Mouse (Mus musculus): Measurements from ENCODE around the gene Serpina3a. TPM values are rescaled to one million over a fixed set of nuclear protein-coding genes. Genes with fewer than 3 reads are reported as not detected.

The Serpina3a gene
- polyA plus RNA-seq, 1 experiment from 2014 or later: not detected

DNA sequence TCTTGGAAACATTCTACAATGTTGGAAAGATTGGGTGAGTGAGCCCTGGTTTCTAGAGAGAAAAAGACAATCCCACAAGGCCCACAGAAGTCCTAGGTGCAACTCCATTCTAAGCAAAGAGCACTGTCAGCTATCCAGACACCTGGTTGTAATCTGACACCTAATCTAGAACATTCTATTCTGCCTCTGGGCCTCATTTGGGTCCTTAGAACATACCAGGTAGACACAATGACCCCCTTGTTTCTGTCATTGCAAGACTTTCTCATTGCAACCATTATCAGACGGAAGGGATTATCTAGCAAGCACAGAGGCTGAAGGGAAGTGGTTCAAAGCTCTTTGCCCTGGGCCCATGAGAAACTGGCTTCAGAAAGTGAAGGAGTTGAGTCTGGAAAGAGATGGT is 21.2 kb upstream of the Serpina3a start:
- WGBS: 83% methylated on average over 1 of the region's 1 CpGs
- Histone ChIP-seq H3K9me3 (ENCODE audit: control insufficient read depth, low read length) (no peaks in the 10 kb centered on the region), H3K27ac (replicated peaks; ENCODE audit: low read depth, low read length) (no peak overlapping the region), H3K4me2 (ENCODE audit: low read length) (no peak overlapping the region), H3K9ac (replicated peaks; ENCODE audit: low read length) (no peak overlapping the region), H3K4me3 (replicated peaks; ENCODE audit: low read depth, low read length) (no peak overlapping the region), H3K4me1 (ENCODE audit: control insufficient read depth, insufficient read depth, low read length) (no peaks in the 10 kb centered on the region), H3K36me3 (ENCODE audit: control insufficient read depth, insufficient read depth, low read length) (no peaks in the 10 kb centered on the region), H3K27me3 (ENCODE audit: control insufficient read depth, insufficient read depth, low read length) (no peaks in the 10 kb centered on the region)
- DNase-seq (no peak), ATAC-seq (ENCODE audit: low FRiP score, low TSS enrichment) (no peak)

- Histone ChIP-seq H3K36me3 (ENCODE audit: control insufficient read depth, insufficient read depth, low read length) (no peaks in the 10 kb centered on the region), H3K4me1 (ENCODE audit: control insufficient read depth, insufficient read depth, low read length) (no peaks in the 10 kb centered on the region), H3K4me2 (ENCODE audit: low read length) (no peak within 1 kb of the TSS), H3K4me3 (replicated peaks; ENCODE audit: low read depth, low read length) (no peak within 1 kb of the TSS), H3K27ac (replicated peaks; ENCODE audit: low read depth, low read length) (no peak within 1 kb of the TSS), H3K27me3 (ENCODE audit: control insufficient read depth, insufficient read depth, low read length) (no peaks in the 10 kb centered on the region), H3K9me3 (ENCODE audit: control insufficient read depth, low read length) (no peaks in the 10 kb centered on the region), H3K9ac (replicated peaks; ENCODE audit: low read length) (no peak within 1 kb of the TSS)
- no peak for DNase-seq
- no peak for ATAC-seq (ENCODE audit: low FRiP score, low TSS enrichment)
- WGBS: 92% methylated on average over 6 of the region's 6 CpGs
These were observed 11.8 kb upstream of the Serpina3a start, which contains the start of gene Serpina5 for GRCm38 (mm10) chr12:104100768-104101167. TSS of gene Serpina5 (plus strand) at chr12:104101113.

DNA sequence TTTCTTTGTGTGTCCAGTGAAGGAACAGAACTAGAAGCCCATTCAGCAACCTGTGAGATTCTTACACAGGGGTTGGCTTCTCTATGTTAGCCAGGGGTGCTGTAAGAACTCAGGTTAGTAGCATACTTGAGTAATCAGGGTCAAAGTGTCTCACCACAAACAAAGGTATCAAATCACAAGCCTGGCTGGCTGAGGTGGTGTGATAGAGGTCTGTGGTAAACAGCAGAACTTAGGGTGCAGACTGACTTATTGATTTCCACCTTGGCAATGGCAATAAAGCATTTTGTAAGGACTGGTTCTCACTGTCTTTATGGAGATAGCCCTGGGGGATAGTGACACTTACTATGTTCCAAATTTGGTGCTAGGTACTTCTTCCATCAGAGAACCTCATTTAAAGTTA is 6.7 kb upstream of the Serpina3a start:
- Histone ChIP-seq H3K27me3 (ENCODE audit: control insufficient read depth, insufficient read depth, low read length) (no peaks in the 10 kb centered on the region), H3K4me2 (ENCODE audit: low read length) (no peak overlapping the region), H3K9me3 (ENCODE audit: control insufficient read depth, low read length) (no peaks in the 10 kb centered on the region), H3K4me3 (replicated peaks; ENCODE audit: low read depth, low read length) (no peak overlapping the region), H3K4me1 (ENCODE audit: control insufficient read depth, insufficient read depth, low read length) (no peaks in the 10 kb centered on the region), H3K36me3 (ENCODE audit: control insufficient read depth, insufficient read depth, low read length) (no peaks in the 10 kb centered on the region), H3K27ac (replicated peaks; ENCODE audit: low read depth, low read length) (no peak overlapping the region), H3K9ac (replicated peaks; ENCODE audit: low read length) (no peak overlapping the region)
- ATAC-seq (ENCODE audit: low FRiP score, low TSS enrichment): no peak
- no peak for DNase-seq

GRCm38 (mm10) chr12:104106919-104107318 is 5.6 kb upstream of the Serpina3a start:
- no peaks in the 10 kb centered on the region for H3K27me3 ChIP-seq (ENCODE audit: control insufficient read depth, insufficient read depth, low read length)
- DNase-seq (no peak), ATAC-seq (ENCODE audit: low FRiP score, low TSS enrichment) (no peak)
- no peak overlapping the region for H3K27ac ChIP-seq (replicated peaks; ENCODE audit: low read depth, low read length)
- no peaks in the 10 kb centered on the region for H3K4me1 ChIP-seq (ENCODE audit: control insufficient read depth, insufficient read depth, low read length)
- no peak overlapping the region for H3K9ac ChIP-seq (replicated peaks; ENCODE audit: low read length)
- H3K4me2 ChIP-seq (ENCODE audit: low read length): no peak overlapping the region
- H3K9me3 ChIP-seq (ENCODE audit: control insufficient read depth, low read length): no peaks in the 10 kb centered on the region
- no peaks in the 10 kb centered on the region for H3K36me3 ChIP-seq (ENCODE audit: control insufficient read depth, insufficient read depth, low read length)
- H3K4me3 ChIP-seq (replicated peaks; ENCODE audit: low read depth, low read length): no peak overlapping the region

- H3K4me1 ChIP-seq (ENCODE audit: control insufficient read depth, insufficient read depth, low read length): no peaks in the 10 kb centered on the region
- no peaks in the 10 kb centered on the region for H3K27me3 ChIP-seq (ENCODE audit: control insufficient read depth, insufficient read depth, low read length)
- no peaks in the 10 kb centered on the region for H3K9me3 ChIP-seq (ENCODE audit: control insufficient read depth, low read length)
- no peak for ATAC-seq (ENCODE audit: low FRiP score, low TSS enrichment)
- no peak overlapping the region for H3K4me2 ChIP-seq (ENCODE audit: low read length)
- no peak overlapping the region for H3K9ac ChIP-seq (replicated peaks; ENCODE audit: low read length)
- no peak overlapping the region for H3K4me3 ChIP-seq (replicated peaks; ENCODE audit: low read depth, low read length)
- WGBS: 81% methylated on average over 2 of the region's 2 CpGs
- H3K36me3 ChIP-seq (ENCODE audit: control insufficient read depth, insufficient read depth, low read length): no peaks in the 10 kb centered on the region
- no peak for DNase-seq
- no peak overlapping the region for H3K27ac ChIP-seq (replicated peaks; ENCODE audit: low read depth, low read length)
These were observed 4.0 kb upstream of the Serpina3a start for GRCm38 (mm10) chr12:104108507-104108906.

GRCm38 (mm10) chr12:104114921-104115579 is 2.5 kb downstream of the Serpina3a start:
- Histone ChIP-seq H3K9me3 (ENCODE audit: control insufficient read depth, low read length) (no peaks in the 10 kb centered on the region), H3K4me3 (replicated peaks; ENCODE audit: low read depth, low read length) (no peak overlapping the region), H3K27me3 (ENCODE audit: control insufficient read depth, insufficient read depth, low read length) (no peaks in the 10 kb centered on the region), H3K36me3 (ENCODE audit: control insufficient read depth, insufficient read depth, low read length) (no peaks in the 10 kb centered on the region), H3K27ac (replicated peaks; ENCODE audit: low read depth, low read length) (no peak overlapping the region), H3K9ac (replicated peaks; ENCODE audit: low read length) (no peak overlapping the region), H3K4me2 (ENCODE audit: low read length) (no peak overlapping the region), H3K4me1 (ENCODE audit: control insufficient read depth, insufficient read depth, low read length) (no peaks in the 10 kb centered on the region)
- ATAC-seq (ENCODE audit: low FRiP score, low TSS enrichment) (no peak), DNase-seq (peak; percentile 1)
- WGBS: 65% methylated on average over 3 of the region's 3 CpGs

DNA sequence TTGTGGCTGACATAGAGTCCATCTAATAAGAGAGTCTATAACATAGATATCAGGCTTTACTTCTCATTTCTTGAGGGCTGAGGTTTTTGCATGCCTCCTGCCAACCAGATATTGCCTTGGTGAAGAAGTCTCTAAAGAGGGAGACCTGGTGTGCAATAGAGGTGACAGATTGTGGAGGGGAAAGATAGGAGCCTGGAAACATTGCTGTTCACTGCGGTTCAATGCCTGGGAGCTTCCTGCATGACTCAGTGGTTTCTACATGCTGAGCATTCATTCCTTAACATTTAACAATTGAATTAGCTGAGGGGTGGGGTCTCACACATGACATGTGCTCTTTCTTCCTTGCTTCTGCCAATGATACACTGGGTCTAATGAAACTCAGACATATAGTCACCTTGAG is 10.6 kb downstream of the Serpina3a start:
- 83% methylated on average over 1 of the region's 1 CpGs for WGBS
- H3K27me3 ChIP-seq (ENCODE audit: control insufficient read depth, insufficient read depth, low read length): no peaks in the 10 kb centered on the region
- no peak overlapping the region for H3K4me3 ChIP-seq (replicated peaks; ENCODE audit: low read depth, low read length)
- ATAC-seq (ENCODE audit: low FRiP score, low TSS enrichment) (no peak), DNase-seq (no peak)
- no peak overlapping the region for H3K9ac ChIP-seq (replicated peaks; ENCODE audit: low read length)
- H3K36me3 ChIP-seq (ENCODE audit: control insufficient read depth, insufficient read depth, low read length): no peaks in the 10 kb centered on the region
- H3K9me3 ChIP-seq (ENCODE audit: control insufficient read depth, low read length): no peaks in the 10 kb centered on the region
- no peaks in the 10 kb centered on the region for H3K4me1 ChIP-seq (ENCODE audit: control insufficient read depth, insufficient read depth, low read length)
- H3K4me2 ChIP-seq (ENCODE audit: low read length): no peak overlapping the region
- no peak overlapping the region for H3K27ac ChIP-seq (replicated peaks; ENCODE audit: low read depth, low read length)

DNA sequence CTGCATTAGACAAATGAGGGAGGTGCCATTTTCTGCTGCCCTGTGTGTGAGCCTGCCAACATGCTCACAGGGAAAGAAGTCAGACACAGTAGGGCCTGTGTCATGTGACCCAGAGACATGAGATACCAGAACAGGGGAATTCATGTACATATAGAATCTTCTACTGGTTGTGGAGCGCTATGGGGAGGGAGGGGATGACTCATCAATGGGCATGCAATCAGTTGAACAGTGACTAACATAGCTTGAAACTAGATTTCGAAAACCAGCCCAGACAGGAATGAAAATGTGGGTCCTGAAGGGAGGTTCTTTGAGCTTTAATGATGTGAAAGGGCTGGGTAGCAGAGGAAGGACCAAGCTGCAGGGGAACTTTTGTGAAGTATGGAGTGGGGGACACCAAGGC is 11.5 kb downstream of the Serpina3a start:
- Histone ChIP-seq H3K9ac (replicated peaks; ENCODE audit: low read length) (no peak overlapping the region), H3K27me3 (ENCODE audit: control insufficient read depth, insufficient read depth, low read length) (no peaks in the 10 kb centered on the region), H3K27ac (replicated peaks; ENCODE audit: low read depth, low read length) (no peak overlapping the region), H3K9me3 (ENCODE audit: control insufficient read depth, low read length) (no peaks in the 10 kb centered on the region), H3K4me3 (replicated peaks; ENCODE audit: low read depth, low read length) (no peak overlapping the region), H3K4me1 (ENCODE audit: control insufficient read depth, insufficient read depth, low read length) (no peaks in the 10 kb centered on the region), H3K4me2 (ENCODE audit: low read length) (no peak overlapping the region), H3K36me3 (ENCODE audit: control insufficient read depth, insufficient read depth, low read length) (no peaks in the 10 kb centered on the region)
- 83% methylated on average over 2 of the region's 2 CpGs for WGBS
- DNase-seq (no peak), ATAC-seq (ENCODE audit: low FRiP score, low TSS enrichment) (no peak)

- H3K27me3 ChIP-seq (ENCODE audit: control insufficient read depth, insufficient read depth, low read length): no peaks in the 10 kb centered on the region
- WGBS: 88% methylated on average over 5 of the region's 5 CpGs
- no peaks in the 10 kb centered on the region for H3K4me1 ChIP-seq (ENCODE audit: control insufficient read depth, insufficient read depth, low read length)
- H3K9ac ChIP-seq (replicated peaks; ENCODE audit: low read length): no peak overlapping the region
- H3K36me3 ChIP-seq (ENCODE audit: control insufficient read depth, insufficient read depth, low read length): no peaks in the 10 kb centered on the region
- H3K4me3 ChIP-seq (replicated peaks; ENCODE audit: low read depth, low read length): no peak overlapping the region
- no peak for ATAC-seq (ENCODE audit: low FRiP score, low TSS enrichment)
- DNase-seq: no peak
- H3K9me3 ChIP-seq (ENCODE audit: control insufficient read depth, low read length): no peaks in the 10 kb centered on the region
- H3K27ac ChIP-seq (replicated peaks; ENCODE audit: low read depth, low read length): no peak overlapping the region
- H3K4me2 ChIP-seq (ENCODE audit: low read length): no peak overlapping the region
These were observed 12.6 kb downstream of the Serpina3a start for GRCm38 (mm10) chr12:104125021-104125560.

All from midbrain, embryonic 14.5 days (tissue).